Mouse (Mus musculus) urinary bladder, adult 18-20 months (tissue): ENCODE results near the gene Tnnt2.

Experiments used
- DNase-seq, 2 experiments: peaks; one replicate each; pipeline ENCODE4 v3.0.0; 2022; ENCODE audit warnings: low spot score in 2 of 2, mixed read lengths in 2 of 2

Tnnt2 gene

GRCm38 (mm10) chr1:135835716-135836483 is at the start of gene Tnnt2:
Gene Tnnt2, plus strand, starts transcription at chr1:135836354.
- no peak for DNase-seq

DNA sequence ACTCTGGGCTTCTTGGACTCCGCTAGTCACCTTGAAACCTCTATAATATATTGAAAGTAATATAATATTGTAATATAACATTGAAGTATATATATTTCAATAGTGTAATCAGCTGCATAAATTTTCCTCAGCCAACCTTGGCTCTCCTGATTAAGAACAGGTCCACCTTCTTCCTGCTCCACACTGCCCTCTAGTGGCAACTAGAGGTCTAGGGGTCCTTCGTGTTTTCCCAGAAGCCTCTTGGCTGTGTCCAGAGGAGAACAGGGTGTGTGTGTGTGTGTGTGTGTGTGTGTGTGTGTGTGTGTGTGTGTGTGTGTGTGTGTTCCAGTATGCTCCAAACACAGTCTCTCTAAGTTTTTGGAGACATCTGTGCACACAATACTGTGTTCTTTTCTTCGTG is 48.4 kb upstream of the Tnnt2 start:
- peak; percentile 43 to 66 for DNase-seq

DNA sequence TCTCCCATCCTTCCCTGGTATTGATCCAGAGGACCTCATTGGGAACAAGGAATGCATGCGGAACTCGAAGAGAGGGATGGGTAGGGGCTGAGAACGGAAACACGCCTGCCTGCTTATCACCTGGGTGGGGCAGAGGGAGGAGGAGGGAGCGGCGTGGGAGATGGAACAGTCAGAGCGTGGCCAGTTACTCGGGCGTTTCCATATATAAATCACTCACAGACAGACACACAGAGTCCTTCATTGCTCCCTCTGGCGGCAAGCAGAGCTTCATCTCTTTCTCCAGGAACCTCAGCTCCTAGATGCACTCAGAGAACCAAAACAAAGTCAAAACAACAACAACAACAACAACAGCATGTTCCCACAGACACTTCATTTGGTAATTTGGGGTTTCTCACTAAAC is 47.4 kb upstream of the Tnnt2 start:
- DNase-seq = peak; percentile 43 to 60

GRCm38 (mm10) chr1:135789815-135790214 is 46.3 kb upstream of the Tnnt2 start:
- peak in 1 of 2 experiments; percentile 67 for DNase-seq

GRCm38 (mm10) chr1:135792143-135792939 is 43.8 kb upstream of the Tnnt2 start:
- no peak for DNase-seq

DNA sequence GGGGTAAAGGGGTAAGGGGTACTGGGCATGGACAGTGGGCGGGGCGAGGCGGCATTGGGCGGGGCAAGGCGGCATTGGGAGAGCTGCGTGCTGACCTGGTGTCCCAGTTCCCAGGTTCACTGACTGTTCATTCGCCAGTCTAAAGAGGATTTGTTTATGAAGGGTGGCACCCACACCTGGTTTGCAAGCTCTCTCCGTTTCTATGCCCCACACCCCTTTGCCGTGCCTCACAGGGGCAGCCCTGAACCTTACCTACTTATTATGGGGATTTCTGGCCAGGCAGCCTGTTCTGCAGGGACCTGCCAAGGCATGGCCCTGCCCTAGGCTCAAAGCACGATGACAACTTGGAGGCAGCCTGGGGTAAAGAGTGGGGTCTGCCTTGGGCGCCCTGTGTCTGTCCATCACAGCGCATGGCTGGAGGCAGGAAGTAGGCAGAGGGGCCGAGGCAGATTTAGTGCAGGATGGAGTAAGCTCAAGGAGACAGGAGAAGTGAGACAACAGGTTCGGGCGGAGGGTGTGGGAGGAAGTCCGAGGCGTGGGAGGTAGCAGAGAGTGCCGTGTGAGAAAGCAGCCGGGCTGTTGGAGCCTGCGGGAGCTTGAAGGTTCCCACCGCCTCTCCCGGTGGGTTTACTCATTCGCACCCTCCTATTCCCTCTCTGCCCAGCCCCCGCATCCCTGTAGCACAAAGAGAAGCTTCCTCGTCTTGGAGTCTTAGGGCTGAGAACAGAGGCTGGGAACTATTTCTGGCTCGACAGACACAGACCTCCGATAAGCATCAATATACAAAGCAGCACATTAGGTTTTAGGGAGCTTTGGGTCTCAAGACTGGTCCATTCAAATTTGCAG is 42.6 kb upstream of the Tnnt2 start:
- peak; percentile 74 to 78 for DNase-seq

DNA sequence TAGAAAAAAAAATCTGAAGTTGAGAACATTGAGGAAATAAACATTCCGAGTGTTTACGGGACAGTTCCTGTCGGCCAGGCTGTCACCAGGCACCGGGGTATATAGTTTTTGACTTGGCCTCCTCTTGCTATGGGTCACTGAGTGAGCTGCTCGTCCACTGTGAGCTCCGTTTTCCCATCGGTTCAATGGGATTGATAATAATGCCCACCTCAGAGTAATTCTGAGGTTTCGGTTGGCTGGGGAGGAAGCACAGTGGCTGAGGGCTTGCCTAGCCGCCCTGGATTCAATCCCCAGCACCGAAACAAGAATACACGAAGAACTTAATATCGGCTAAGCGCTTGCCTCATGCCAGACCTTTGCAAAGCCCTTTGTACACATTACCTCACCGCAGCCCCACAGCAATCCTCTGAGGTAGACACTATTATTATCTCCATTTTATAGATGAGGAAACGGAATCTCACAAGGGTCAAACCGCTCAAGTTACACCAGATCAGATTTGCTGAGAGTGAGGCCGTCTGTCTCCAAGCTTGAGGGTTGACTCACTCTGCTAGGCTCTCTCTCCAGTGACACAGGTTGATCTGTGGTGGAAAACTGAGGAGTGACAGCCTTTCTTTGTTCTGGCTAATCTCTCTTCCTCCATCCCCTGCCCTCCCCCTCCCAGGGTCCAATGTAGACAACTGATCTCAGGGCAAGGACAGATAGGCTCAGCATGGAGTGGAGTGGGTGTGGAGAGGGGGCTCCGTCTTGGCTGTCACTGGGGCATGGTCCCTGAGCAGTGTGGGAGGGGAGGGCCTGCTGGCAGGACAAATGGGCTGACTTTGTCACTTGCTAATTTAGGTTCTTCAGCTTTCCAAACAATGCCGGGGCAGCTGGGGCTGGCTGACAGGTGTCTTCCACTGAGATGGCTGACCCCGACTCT is 41.7 kb upstream of the Tnnt2 start:
- DNase-seq = peak in 1 of 2 experiments; percentile 55

- DNase-seq = no peak
Observed at GRCm38 (mm10) chr1:135798492-135798891, 37.7 kb upstream of the Tnnt2 start.

DNA sequence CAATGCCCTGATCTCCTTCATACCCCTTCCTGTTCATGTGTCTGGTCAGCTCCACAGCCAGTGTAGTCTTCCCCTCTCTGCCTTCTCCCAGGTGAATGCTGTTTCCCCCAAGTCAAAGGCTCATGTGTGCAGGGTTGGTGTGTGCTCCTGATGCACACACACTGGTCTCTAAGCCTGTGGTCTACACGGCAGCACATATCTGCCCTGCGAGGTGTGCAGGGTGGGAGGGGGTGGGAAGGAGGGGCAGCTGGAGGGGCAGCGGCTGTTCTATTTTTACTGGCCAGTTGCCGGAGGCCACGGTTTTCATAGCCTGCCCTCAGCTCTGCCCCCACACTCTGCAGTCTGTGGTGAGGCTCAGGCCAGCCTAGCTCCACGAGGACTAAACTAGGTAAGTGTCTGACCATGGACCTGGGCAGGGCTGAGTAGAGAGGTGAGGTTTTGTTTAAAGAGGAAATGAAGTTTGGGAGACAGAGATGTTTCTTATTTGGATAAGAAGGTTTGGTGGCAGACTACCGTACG is 37.0 kb upstream of the Tnnt2 start:
- no peak for DNase-seq

DNA sequence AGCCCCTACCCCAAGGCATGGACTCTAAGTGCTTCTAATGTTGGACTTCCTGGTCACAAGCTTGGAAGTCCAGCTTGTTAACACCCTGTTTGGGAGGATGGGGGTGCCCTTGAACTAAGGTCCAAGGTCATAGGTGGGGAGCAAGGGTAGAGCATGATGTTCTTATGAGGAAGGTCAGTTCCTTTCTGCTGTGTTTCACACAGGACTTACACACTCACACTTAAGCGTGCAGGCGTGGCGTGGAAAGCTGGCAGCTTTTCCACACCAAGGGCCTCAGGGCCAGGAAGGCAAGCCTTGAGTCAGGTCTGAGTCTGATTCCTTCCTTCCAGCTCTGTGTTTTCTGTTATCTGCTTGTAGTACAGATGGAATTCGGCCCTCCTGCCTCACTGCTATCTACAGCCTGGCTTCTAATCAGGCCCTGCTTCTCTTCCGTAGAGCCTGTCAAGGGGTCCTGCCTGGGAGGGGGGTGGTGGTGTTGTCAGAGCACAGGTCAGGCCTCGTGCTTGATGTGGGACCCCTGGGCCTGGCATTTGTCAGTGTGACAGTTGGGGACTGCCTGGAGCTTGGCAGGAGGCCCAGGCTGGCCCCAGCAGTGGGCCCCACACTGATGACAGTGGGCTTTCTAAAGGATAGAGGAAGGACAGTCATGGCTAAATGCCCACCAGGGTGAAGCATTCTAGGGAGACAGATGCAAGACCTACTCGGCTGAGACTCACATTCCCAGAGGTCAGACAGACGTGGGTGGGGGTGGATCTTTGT is 35.8 kb upstream of the Tnnt2 start:
- no peak for DNase-seq

- no peak for DNase-seq
Observed at GRCm38 (mm10) chr1:135807546-135807945, 28.6 kb upstream of the Tnnt2 start.

GRCm38 (mm10) chr1:135810180-135810579 is 26.0 kb upstream of the Tnnt2 start:
- DNase-seq = no peak

GRCm38 (mm10) chr1:135811016-135811646 is 25.0 kb upstream of the Tnnt2 start:
- DNase-seq = peak; percentile 71 to 83

GRCm38 (mm10) chr1:135812205-135812604 is 23.9 kb upstream of the Tnnt2 start:
- no peak for DNase-seq

DNA sequence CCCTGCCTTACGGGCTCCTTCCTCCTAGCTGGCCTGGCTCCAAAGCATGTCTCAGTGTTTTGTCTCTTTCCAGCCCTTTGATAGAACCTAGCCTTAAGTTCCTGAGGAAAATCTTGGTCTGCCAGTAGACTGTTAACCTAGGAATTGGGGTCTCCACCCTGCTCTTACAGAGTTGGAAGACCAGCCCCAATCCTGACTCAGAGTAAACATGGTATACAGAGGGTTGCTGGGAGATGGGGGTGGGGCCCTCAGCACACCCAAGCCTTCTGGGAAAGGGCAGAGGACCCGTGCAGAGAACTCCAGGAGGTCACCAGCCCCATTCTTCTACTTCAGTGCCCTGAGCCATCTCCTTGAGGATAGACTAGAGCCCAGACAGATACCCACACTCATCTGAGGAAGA is 23.5 kb upstream of the Tnnt2 start:
- no peak for DNase-seq

DNA sequence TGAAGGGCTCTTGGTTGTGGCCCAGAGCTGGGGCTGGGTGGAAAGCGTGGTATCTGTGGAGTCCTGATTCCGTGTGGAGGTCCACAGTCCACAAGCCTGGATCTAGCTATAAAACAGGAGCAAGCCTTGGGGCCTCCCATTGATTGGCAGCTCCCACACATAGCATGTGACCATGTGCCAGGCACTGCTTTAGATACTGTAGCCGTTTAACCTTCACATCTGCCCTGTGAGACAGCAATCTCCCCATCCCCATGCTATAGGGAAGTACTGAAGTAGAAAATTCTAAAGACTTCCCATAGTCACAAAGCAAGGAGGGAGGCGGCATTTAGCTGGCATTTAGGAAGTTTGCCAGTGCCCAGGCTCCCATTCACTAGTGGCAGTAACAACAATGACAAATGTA is 23.1 kb upstream of the Tnnt2 start:
- no peak for DNase-seq

DNA sequence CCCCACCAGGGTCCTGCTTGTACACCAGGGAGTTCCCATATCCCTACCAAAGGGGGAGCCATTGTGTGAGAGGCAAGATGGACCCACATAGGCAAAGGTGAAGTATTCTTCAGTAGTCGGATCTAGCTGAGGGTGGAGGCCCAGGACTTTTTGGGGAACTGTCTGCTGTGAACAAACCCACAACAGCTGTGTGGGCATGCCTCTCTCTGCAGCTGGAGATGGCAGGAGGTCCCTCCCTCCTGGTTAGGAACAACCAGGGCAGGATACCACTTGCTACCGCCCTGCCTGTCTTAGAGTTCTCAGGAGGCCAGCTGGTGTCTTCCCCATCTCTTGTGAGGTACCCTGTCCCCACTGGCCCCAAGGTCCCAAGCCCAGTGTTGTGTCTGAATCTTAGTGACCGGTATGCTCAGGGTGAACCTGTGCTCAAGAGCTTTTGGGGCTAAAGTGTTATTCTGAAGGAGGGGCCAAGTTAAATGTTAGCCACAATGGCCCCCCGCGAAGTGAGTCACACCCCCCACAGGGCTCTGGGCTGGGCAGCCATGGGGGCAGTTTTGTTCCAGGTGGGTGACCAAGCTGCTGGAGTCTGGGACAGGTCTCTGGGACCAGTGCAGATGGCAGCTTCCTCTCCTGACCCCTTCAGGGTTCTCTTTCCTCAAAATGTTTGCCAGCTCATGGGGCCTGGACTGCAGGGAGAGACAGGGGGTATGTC is 22.3 kb upstream of the Tnnt2 start:
- DNase-seq = no peak

GRCm38 (mm10) chr1:135814531-135814930 is 21.6 kb upstream of the Tnnt2 start:
- no peak for DNase-seq

- DNase-seq = no peak
Observed at GRCm38 (mm10) chr1:135817595-135817994, 18.6 kb upstream of the Tnnt2 start.
